Mouse (Mus musculus): Measurements from ENCODE around the gene Erc2. TPM values are rescaled to one million over a fixed set of nuclear protein-coding genes. Genes with fewer than 3 reads are reported as not detected.

Erc2 gene
- total and polyA plus RNA-seq, 3 experiments: not detected

GRCm38 (mm10) chr14:28093214-28093613, 471.0 kb downstream of the Erc2 start:
- H3K36me3 ChIP-seq (replicated peaks in 1 of 2; ENCODE audit: control insufficient read depth in 1 of 2, insufficient read depth in 1 of 2, low read length in 1 of 2): no peaks in the 10 kb centered on the region
- H3K9me3 ChIP-seq (replicated peaks; ENCODE audit: low read length): no peaks in the 10 kb centered on the region
- H3K4me1 ChIP-seq (ENCODE audit: control insufficient read depth in 1 of 2, insufficient read depth in 2 of 2): no peaks in the 10 kb centered on the region
- H3K4me2 ChIP-seq (ENCODE audit: insufficient read depth, low read depth, poor library complexity, severe bottlenecking): no peak overlapping the region
- TF ChIP-seq CTCF (conservative IDR thresholded peaks at IDR 0.05 in 1 of 2, IDR thresholded peaks at IDR 0.05 in 1 of 2; ENCODE audit: low read depth in 2 of 2, low read length in 2 of 2): peak in 1 of 2 experiments; percentile 3; a peak in 1 of 4 replicates
- TF ChIP-seq MYC (IDR thresholded peaks at IDR 0.05; ENCODE audit: low read depth, low read length): no peak
- no peak for TF ChIP-seq ELF1 (IDR thresholded peaks at IDR 0.05; ENCODE audit: low read depth, low read length)
- no peak for TF ChIP-seq MEF2A (IDR thresholded peaks at IDR 0.05; ENCODE audit: borderline replicate concordance, low read depth, low read length)
- TF ChIP-seq RCOR1 (conservative IDR thresholded peaks at IDR 0.05; ENCODE audit: low read depth, low read length): no peak
- no peak overlapping the region for H3K9ac ChIP-seq (ENCODE audit: insufficient read depth, low read depth)
- no peaks in the 10 kb centered on the region for H3K27me3 ChIP-seq (replicated peaks)
- H3K4me3 ChIP-seq (replicated peaks in 1 of 3; ENCODE audit: low read depth in 2 of 3, low read length in 2 of 3, poor library complexity in 1 of 3): no peak overlapping the region
- no peak overlapping the region for H3K27ac ChIP-seq (ENCODE audit: insufficient read depth, low read depth)
- dilution Hi-C loops (cut with MboI; ENCODE audit: extremely low pct_ligation_motif_present, extremely low pct_unique_long_range_greater_than_20kb, low sequenced_read_pairs) (no loop called here), in situ Hi-C loops (cut with MboI; ENCODE audit: low pct_ligation_motif_present, low pct_unique_long_range_greater_than_20kb, low sequenced_read_pairs) (no loop called here)
- no peaks in the 10 kb centered on the region for H3K79me2 ChIP-seq (replicated peaks; ENCODE audit: control insufficient read depth, extremely low read depth, insufficient read depth, poor library complexity, severe bottlenecking)
- no peak for DNase-seq (ENCODE audit: extremely low read depth)

- in situ Hi-C loops (cut with MboI; ENCODE audit: low pct_ligation_motif_present, low pct_unique_long_range_greater_than_20kb, low sequenced_read_pairs) (no loop called here), dilution Hi-C loops (cut with MboI; ENCODE audit: extremely low pct_ligation_motif_present, extremely low pct_unique_long_range_greater_than_20kb, low sequenced_read_pairs) (no loop called here)
- no peaks in the 10 kb centered on the region for H3K27me3 ChIP-seq (replicated peaks)
- no peak for DNase-seq (ENCODE audit: extremely low read depth)
- H3K27ac ChIP-seq (ENCODE audit: insufficient read depth, low read depth): no peak overlapping the region
- H3K4me2 ChIP-seq (ENCODE audit: insufficient read depth, low read depth, poor library complexity, severe bottlenecking): no peak overlapping the region
- no peak for TF ChIP-seq TCF12 (IDR thresholded peaks at IDR 0.05; ENCODE audit: low read depth, low read length)
- no peak for TF ChIP-seq USF2 (conservative IDR thresholded peaks at IDR 0.05; ENCODE audit: low read depth, low read length)
- no peak for TF ChIP-seq JUN (IDR thresholded peaks at IDR 0.05; ENCODE audit: insufficient read depth, low read depth, low read length)
- TF ChIP-seq UBTF (IDR thresholded peaks at IDR 0.05; ENCODE audit: low read depth, low read length): no peak
- TF ChIP-seq POLR2A (IDR thresholded peaks at IDR 0.05; ENCODE audit: low read depth, low read length): no peak
- no peak for TF ChIP-seq MXI1 (IDR thresholded peaks at IDR 0.05; ENCODE audit: low read depth, low read length)
- no peak for TF ChIP-seq CHD1 (IDR thresholded peaks at IDR 0.05; ENCODE audit: low read depth, low read length)
- H3K9ac ChIP-seq (ENCODE audit: insufficient read depth, low read depth): no peak overlapping the region
- H3K4me3 ChIP-seq (replicated peaks in 1 of 3; ENCODE audit: low read depth in 2 of 3, low read length in 2 of 3, poor library complexity in 1 of 3): no peak overlapping the region
- no peaks in the 10 kb centered on the region for H3K9me3 ChIP-seq (replicated peaks; ENCODE audit: low read length)
- no peaks in the 10 kb centered on the region for H3K79me2 ChIP-seq (replicated peaks; ENCODE audit: control insufficient read depth, extremely low read depth, insufficient read depth, poor library complexity, severe bottlenecking)
- no peaks in the 10 kb centered on the region for H3K36me3 ChIP-seq (replicated peaks in 1 of 2; ENCODE audit: control insufficient read depth in 1 of 2, insufficient read depth in 1 of 2, low read length in 1 of 2)
- H3K4me1 ChIP-seq (ENCODE audit: control insufficient read depth in 1 of 2, insufficient read depth in 2 of 2): no peaks in the 10 kb centered on the region
Observed at GRCm38 (mm10) chr14:28093913-28094312, 471.7 kb downstream of the Erc2 start.

GRCm38 (mm10) chr14:28099084-28099483, 476.9 kb downstream of the Erc2 start:
- Histone ChIP-seq H3K4me2 (ENCODE audit: insufficient read depth, low read depth, poor library complexity, severe bottlenecking) (no peak overlapping the region), H3K4me1 (ENCODE audit: control insufficient read depth in 1 of 2, insufficient read depth in 2 of 2) (no peaks in the 10 kb centered on the region), H3K9me3 (replicated peaks; ENCODE audit: low read length) (no peaks in the 10 kb centered on the region), H3K4me3 (replicated peaks in 1 of 3; ENCODE audit: low read depth in 2 of 3, low read length in 2 of 3, poor library complexity in 1 of 3) (no peak overlapping the region), H3K79me2 (replicated peaks; ENCODE audit: control insufficient read depth, extremely low read depth, insufficient read depth, poor library complexity, severe bottlenecking) (no peaks in the 10 kb centered on the region), H3K27me3 (replicated peaks) (no peaks in the 10 kb centered on the region), H3K27ac (ENCODE audit: insufficient read depth, low read depth) (no peak overlapping the region), H3K36me3 (replicated peaks in 1 of 2; ENCODE audit: control insufficient read depth in 1 of 2, insufficient read depth in 1 of 2, low read length in 1 of 2) (no peaks in the 10 kb centered on the region), H3K9ac (ENCODE audit: insufficient read depth, low read depth) (no peak overlapping the region)
- TF ChIP-seq ZKSCAN1 (IDR thresholded peaks at IDR 0.05; ENCODE audit: borderline replicate concordance, low read depth, low read length) (no peak), SMC3 (IDR thresholded peaks at IDR 0.05; ENCODE audit: low read depth, low read length) (no peak), IRF4 (IDR thresholded peaks at IDR 0.05; ENCODE audit: low read depth, low read length) (no peak), MAX (IDR thresholded peaks at IDR 0.05; ENCODE audit: low read length) (no peak)
- dilution Hi-C loops (cut with MboI; ENCODE audit: extremely low pct_ligation_motif_present, extremely low pct_unique_long_range_greater_than_20kb, low sequenced_read_pairs) (no loop called here), in situ Hi-C loops (cut with MboI; ENCODE audit: low pct_ligation_motif_present, low pct_unique_long_range_greater_than_20kb, low sequenced_read_pairs) (no loop called here)
- DNase-seq (ENCODE audit: extremely low read depth): no peak

Measured in CH12.LX (cell line).